Mouse (Mus musculus): ENCODE data around the gene Wee1. TPM values are rescaled to one million over a fixed set of nuclear protein-coding genes. Genes with fewer than 3 reads are reported as not detected.

Wee1 gene
- polyA plus RNA-seq (2015; fragmentation: Nextera tagmentation; extraction: Ambion mirVana) = 9.0 and 9.1 TPM in 2 replicates

GRCm38 (mm10) chr7:110121516-110122288, at the start of gene Wee1:
TSS of gene Wee1 (plus strand) at chr7:110122046.
- peak within 1 kb of the TSS; percentile 99 for H3K4me3 ChIP-seq (replicated peaks)
- H3K9me3 ChIP-seq (replicated peaks) = no peaks in the 10 kb centered on the region
- under 1% methylated on average over 81 of the region's 81 CpGs for WGBS (ENCODE audit: insufficient replicate concordance)
- H3K4me1 ChIP-seq (replicated peaks) = peaks cover 32% of the 10 kb centered on the region
- H3K9ac ChIP-seq = peak within 1 kb of the TSS; percentile 89
- peaks cover 6% of the 10 kb centered on the region for H3K36me3 ChIP-seq (replicated peaks)
- peak within 1 kb of the TSS; percentile 93 for H3K27ac ChIP-seq (replicated peaks)
- no peaks in the 10 kb centered on the region for H3K27me3 ChIP-seq
- ATAC-seq (ENCODE audit: insufficient read depth) = peak; percentile 97
- H3K4me2 ChIP-seq = peak within 1 kb of the TSS; percentile 85

GRCm38 (mm10) chr7:110078168-110078567, 43.7 kb upstream of the Wee1 start:
- Histone ChIP-seq H3K4me1 (replicated peaks) (no peaks in the 10 kb centered on the region), H3K4me2 (no peak overlapping the region), H3K36me3 (replicated peaks) (peaks cover 97% of the 10 kb centered on the region), H3K4me3 (replicated peaks) (no peak overlapping the region), H3K9ac (no peak overlapping the region), H3K27me3 (no peaks in the 10 kb centered on the region), H3K27ac (replicated peaks) (no peak overlapping the region), H3K9me3 (replicated peaks) (no peaks in the 10 kb centered on the region)
- ATAC-seq (ENCODE audit: insufficient read depth) = no peak
- 77% methylated on average over 5 of the region's 5 CpGs for WGBS (ENCODE audit: insufficient replicate concordance)

GRCm38 (mm10) chr7:110083386-110084165, 38.3 kb upstream of the Wee1 start:
- Histone ChIP-seq H3K27ac (replicated peaks) (no peak overlapping the region), H3K9me3 (replicated peaks) (no peaks in the 10 kb centered on the region), H3K36me3 (replicated peaks) (peaks cover 99% of the 10 kb centered on the region), H3K4me2 (no peak overlapping the region), H3K27me3 (no peaks in the 10 kb centered on the region), H3K4me3 (replicated peaks) (no peak overlapping the region), H3K4me1 (replicated peaks) (no peaks in the 10 kb centered on the region), H3K9ac (no peak overlapping the region)
- WGBS (ENCODE audit: insufficient replicate concordance) = 59% methylated on average over 13 of the region's 13 CpGs
- ATAC-seq (ENCODE audit: insufficient read depth) = no peak

- no peaks in the 10 kb centered on the region for H3K27me3 ChIP-seq
- H3K36me3 ChIP-seq (replicated peaks) = peaks cover 98% of the 10 kb centered on the region
- no peak overlapping the region for H3K4me2 ChIP-seq
- H3K27ac ChIP-seq (replicated peaks) = no peak overlapping the region
- no peak overlapping the region for H3K4me3 ChIP-seq (replicated peaks)
- no peak overlapping the region for H3K9ac ChIP-seq
- no peaks in the 10 kb centered on the region for H3K9me3 ChIP-seq (replicated peaks)
- H3K4me1 ChIP-seq (replicated peaks) = no peaks in the 10 kb centered on the region
- peak; percentile 5; the same call in 1 of the 2 replicates for ATAC-seq (ENCODE audit: insufficient read depth)
Observed at GRCm38 (mm10) chr7:110085217-110085616, 36.6 kb upstream of the Wee1 start.

GRCm38 (mm10) chr7:110087914-110088313, 33.9 kb upstream of the Wee1 start:
- no peak overlapping the region for H3K9ac ChIP-seq
- no peak overlapping the region for H3K4me3 ChIP-seq (replicated peaks)
- WGBS (ENCODE audit: insufficient replicate concordance) = 77% methylated on average over 4 of the region's 4 CpGs
- no peaks in the 10 kb centered on the region for H3K4me1 ChIP-seq (replicated peaks)
- peak; percentile 70 for ATAC-seq (ENCODE audit: insufficient read depth)
- peak overlapping the region; percentile 56 for H3K27ac ChIP-seq (replicated peaks)
- no peaks in the 10 kb centered on the region for H3K27me3 ChIP-seq
- H3K9me3 ChIP-seq (replicated peaks) = no peaks in the 10 kb centered on the region
- H3K36me3 ChIP-seq (replicated peaks) = peaks cover 99% of the 10 kb centered on the region
- 0 out of 2 replicates have a peak overlapping the region, but pooled peaks have one; percentile 6 for H3K4me2 ChIP-seq

- peaks cover 95% of the 10 kb centered on the region for H3K36me3 ChIP-seq (replicated peaks)
Observed at GRCm38 (mm10) chr7:110091670-110092069, 30.2 kb upstream of the Wee1 start.

DNA sequence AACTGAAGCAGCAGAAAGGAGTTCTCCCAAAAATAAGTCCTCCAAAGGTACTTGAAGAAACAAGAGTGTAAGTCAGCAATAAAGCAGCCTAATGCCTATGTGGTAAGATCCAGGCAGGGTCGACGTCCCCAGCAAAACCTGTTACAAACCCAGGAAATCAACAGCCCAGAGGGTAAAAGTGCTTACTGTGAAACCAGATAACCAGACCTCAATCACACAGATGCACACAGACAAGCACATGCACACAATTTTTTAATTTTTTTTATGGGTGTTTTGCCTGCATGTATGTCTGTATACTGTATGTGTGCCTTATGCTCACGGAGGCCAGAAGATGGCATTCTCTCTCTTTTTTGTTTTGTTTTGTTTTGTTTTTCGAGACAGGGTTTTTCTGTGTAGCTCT, 25.5 kb upstream of the Wee1 start:
- no peak overlapping the region for H3K4me3 ChIP-seq (replicated peaks)
- H3K27me3 ChIP-seq = no peaks in the 10 kb centered on the region
- 46% methylated on average over 4 of the region's 4 CpGs for WGBS (ENCODE audit: insufficient replicate concordance)
- no peak overlapping the region for H3K4me2 ChIP-seq
- peaks cover 21% of the 10 kb centered on the region for H3K4me1 ChIP-seq (replicated peaks)
- no peak for ATAC-seq (ENCODE audit: insufficient read depth)
- H3K27ac ChIP-seq (replicated peaks) = 0 out of 2 replicates have a peak overlapping the region, but pooled peaks have one; percentile 0
- peaks cover 59% of the 10 kb centered on the region for H3K36me3 ChIP-seq (replicated peaks)
- no peaks in the 10 kb centered on the region for H3K9me3 ChIP-seq (replicated peaks)
- no peak overlapping the region for H3K9ac ChIP-seq

More at GRCm38 (mm10) chr7:110091670-110092069, 30.2 kb upstream of the Wee1 start:
- Histone ChIP-seq H3K4me2 (no peak overlapping the region), H3K27ac (replicated peaks) (no peak overlapping the region), H3K9ac (no peak overlapping the region), H3K27me3 (no peaks in the 10 kb centered on the region), H3K4me3 (replicated peaks) (no peak overlapping the region), H3K4me1 (replicated peaks) (peaks cover 8% of the 10 kb centered on the region; the same call in 1 of the 2 replicates), H3K9me3 (replicated peaks) (no peaks in the 10 kb centered on the region)
- WGBS (ENCODE audit: insufficient replicate concordance) = 86% methylated on average over 7 of the region's 7 CpGs
- ATAC-seq (ENCODE audit: insufficient read depth) = no peak

DNA sequence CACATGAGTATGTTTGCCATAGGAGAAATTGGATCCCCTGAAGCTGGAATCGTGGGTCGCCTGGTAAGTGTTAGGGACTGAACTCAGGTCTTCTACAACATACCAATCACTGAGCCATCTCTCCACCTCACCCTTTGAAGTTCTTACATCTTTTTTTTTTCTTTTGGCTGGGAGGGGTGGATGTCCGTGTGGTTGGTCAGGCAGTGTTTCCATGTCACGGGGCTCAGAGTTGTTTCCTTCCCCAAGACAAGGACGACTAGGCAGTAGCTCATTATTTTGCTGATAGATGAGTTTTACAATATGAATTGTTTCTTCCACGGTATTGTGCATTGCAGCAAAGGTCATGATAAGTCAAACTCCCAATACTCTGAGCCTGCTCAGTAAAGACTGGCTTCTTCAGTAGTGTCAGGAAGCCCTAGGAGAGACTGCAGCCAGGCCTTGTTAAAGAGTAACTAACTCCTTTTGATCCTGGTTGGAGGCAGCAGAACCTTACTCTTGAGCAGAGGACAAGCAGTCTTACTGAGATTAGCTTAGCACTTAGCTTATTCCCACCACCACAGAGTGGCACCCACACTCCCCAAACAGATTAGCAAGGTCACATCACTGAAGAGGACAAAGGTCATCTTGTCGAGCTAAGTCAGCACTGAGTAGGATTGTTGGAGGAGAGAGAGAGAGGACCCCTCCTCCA, 24.6 kb upstream of the Wee1 start:
- Histone ChIP-seq H3K27me3 (no peaks in the 10 kb centered on the region), H3K36me3 (replicated peaks) (peaks cover 50% of the 10 kb centered on the region), H3K27ac (replicated peaks) (peak overlapping the region; percentile 55), H3K4me2 (no peak overlapping the region), H3K9me3 (replicated peaks) (no peaks in the 10 kb centered on the region), H3K4me3 (replicated peaks) (no peak overlapping the region), H3K4me1 (replicated peaks) (peaks cover 21% of the 10 kb centered on the region), H3K9ac (no peak overlapping the region)
- ATAC-seq (ENCODE audit: insufficient read depth) = peak; percentile 35; the same call in 1 of the 2 replicates
- WGBS (ENCODE audit: insufficient replicate concordance) = 58% methylated on average over 7 of the region's 7 CpGs

DNA sequence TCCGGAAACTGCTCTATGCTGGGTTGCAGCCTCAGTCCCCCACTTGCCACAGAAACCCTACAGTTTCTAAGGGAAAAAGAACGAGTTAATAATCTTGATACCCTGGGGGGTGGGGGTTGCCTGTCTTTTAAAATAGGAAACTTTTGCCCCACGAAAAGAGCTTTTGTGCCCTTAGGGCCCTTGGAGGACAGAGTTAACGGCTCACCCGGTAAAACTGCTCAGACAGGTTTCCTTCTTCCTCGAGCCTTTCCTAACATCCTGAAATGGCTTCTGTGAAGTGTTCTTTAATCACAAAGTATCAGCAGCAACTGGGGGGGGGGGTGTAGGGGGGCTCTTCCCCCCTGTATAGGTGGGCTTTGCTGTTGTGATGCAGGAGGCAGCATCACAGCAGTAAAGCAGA, 21.0 kb upstream of the Wee1 start:
- Histone ChIP-seq H3K4me2 (no peak overlapping the region), H3K4me1 (replicated peaks) (peaks cover 23% of the 10 kb centered on the region), H3K9ac (no peak overlapping the region), H3K27me3 (no peaks in the 10 kb centered on the region), H3K27ac (replicated peaks) (no peak overlapping the region), H3K36me3 (replicated peaks) (peaks cover 18% of the 10 kb centered on the region), H3K9me3 (replicated peaks) (no peaks in the 10 kb centered on the region), H3K4me3 (replicated peaks) (no peak overlapping the region)
- no peak for ATAC-seq (ENCODE audit: insufficient read depth)
- WGBS (ENCODE audit: insufficient replicate concordance) = 55% methylated on average over 6 of the region's 6 CpGs

- ATAC-seq (ENCODE audit: insufficient read depth) = no peak
- Histone ChIP-seq H3K9ac (no peak overlapping the region), H3K4me2 (no peak overlapping the region), H3K9me3 (replicated peaks) (no peaks in the 10 kb centered on the region), H3K36me3 (replicated peaks) (peaks cover 14% of the 10 kb centered on the region), H3K4me1 (replicated peaks) (peaks cover 19% of the 10 kb centered on the region), H3K27ac (replicated peaks) (no peak overlapping the region), H3K4me3 (replicated peaks) (no peak overlapping the region), H3K27me3 (no peaks in the 10 kb centered on the region)
- WGBS (ENCODE audit: insufficient replicate concordance) = 60% methylated on average over 5 of the region's 5 CpGs
Observed at GRCm38 (mm10) chr7:110101266-110101665, 20.6 kb upstream of the Wee1 start.

DNA sequence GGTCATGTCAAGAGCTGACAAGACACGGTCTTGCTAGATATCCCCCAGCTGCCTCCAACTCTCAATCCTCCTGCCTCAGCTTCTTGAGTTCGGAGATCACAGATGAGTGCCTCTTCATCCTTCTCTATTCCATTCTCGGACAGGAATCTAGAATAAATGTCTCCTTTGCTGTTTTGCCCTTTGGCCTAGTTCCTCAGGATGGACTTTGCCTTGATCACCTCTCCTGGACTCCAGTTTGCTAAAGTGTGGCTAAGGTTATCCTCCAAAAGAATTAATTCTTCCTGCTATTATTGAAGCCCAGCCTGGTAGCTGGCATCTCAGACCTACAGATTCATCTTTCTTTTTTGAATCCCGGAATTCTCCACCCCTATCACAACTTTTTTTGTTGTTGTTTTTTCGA, 16.8 kb upstream of the Wee1 start:
- H3K4me3 ChIP-seq (replicated peaks) = no peak overlapping the region
- H3K9me3 ChIP-seq (replicated peaks) = no peaks in the 10 kb centered on the region
- no peak overlapping the region for H3K4me2 ChIP-seq
- WGBS (ENCODE audit: insufficient replicate concordance) = 64% methylated on average over 5 of the region's 5 CpGs
- no peaks in the 10 kb centered on the region for H3K27me3 ChIP-seq
- no peak overlapping the region for H3K27ac ChIP-seq (replicated peaks)
- H3K9ac ChIP-seq = no peak overlapping the region
- no peak for ATAC-seq (ENCODE audit: insufficient read depth)
- peaks cover 18% of the 10 kb centered on the region for H3K4me1 ChIP-seq (replicated peaks)
- no peaks in the 10 kb centered on the region for H3K36me3 ChIP-seq (replicated peaks)

Measured in liver, embryonic 15.5 days (tissue).